Mouse (Mus musculus): ENCODE measurements around the gene Slc2a5.

- TF ChIP-seq EP300 (IDR thresholded peaks at IDR 0.05; ENCODE audit: low read depth) (no peak), CTCF (IDR thresholded peaks at IDR 0.05; ENCODE audit: low read depth) (no peak)
These were observed 36.6 kb downstream of the Slc2a5 start for GRCm38 (mm10) chr4:150155731-150156130.
